ENCODE assay signal across 14 mouse cellular contexts in genomic region chr3:51927043-51927442, GRCm38 (mm10).
DNase-seq lines count a peak whose midpoint lies in the region; ATAC-seq and TF ChIP-seq lines count a peak whose summit lies in the region.
"Had no signal": no experiment of that assay in that cellular context is flagged by ENCODE, and none has a peak within 500 bp of the region (broad histone marks: within the 10 kb centered on the region; RNA-seq: fewer than 3 reads in every experiment).

No protein-coding gene starts in this region.

- H3K4me3 ChIP-seq in heart, adult 2 months = no peak overlapping the region
- no peak overlapping the region for H3K4me3 ChIP-seq in hindbrain, embryonic 12.5 days
- H3K4me3 ChIP-seq in neural tube, embryonic 13.5 days = no peak overlapping the region
- H3K4me3 ChIP-seq: heart, embryonic 15.5 days; liver, embryonic 15.5 days; midbrain, embryonic 15.5 days had no signal

- WGBS in heart, adult 2 months = 79% methylated on average over 6 of the region's 6 CpGs
- 43% methylated on average over 6 of the region's 6 CpGs for WGBS in hindbrain, embryonic 12.5 days
- 16% methylated on average over 6 of the region's 6 CpGs for WGBS in neural tube, embryonic 13.5 days

- no peaks in the 10 kb centered on the region for H3K79me2 ChIP-seq in heart, adult 2 months (replicated peaks; ENCODE audit: control insufficient read depth, insufficient read depth, low read length)

- peak; percentile 12 for DNase-seq in heart, adult 11 months
- no peak for DNase-seq in heart, adult 2 months
- DNase-seq in adrenal gland, postnatal 25 days = peak; percentile 44
- no peak for DNase-seq in urinary bladder, postnatal 25 days (ENCODE audit: low spot score)
- DNase-seq: cerebellum, adult 9-11 months; right cerebral cortex, adult 18-20 months; thymus, postnatal 4 days had no signal

- no peak for TF ChIP-seq EP300 in heart, adult 2 months (IDR thresholded peaks at IDR 0.05; ENCODE audit: insufficient read depth, low read depth, low read length)

- intact Hi-C loops in heart, adult 2 months (cut with DNase I) = no loop called here

- H3K27me3 ChIP-seq in heart, adult 2 months (ENCODE audit: control insufficient read depth, insufficient read depth, low read length) = no peaks in the 10 kb centered on the region
- H3K27me3 ChIP-seq in hindbrain, embryonic 12.5 days = no peaks in the 10 kb centered on the region
- H3K27me3 ChIP-seq in neural tube, embryonic 13.5 days = no peaks in the 10 kb centered on the region
- H3K27me3 ChIP-seq: heart, embryonic 15.5 days; liver, embryonic 15.5 days; midbrain, embryonic 15.5 days had no signal

- no peak overlapping the region for H3K27ac ChIP-seq in heart, adult 2 months
- peak overlapping the region; percentile 7; the same call in 1 of the 2 replicates for H3K27ac ChIP-seq in hindbrain, embryonic 12.5 days
- H3K27ac ChIP-seq in neural tube, embryonic 13.5 days (replicated peaks) = no peak overlapping the region
- H3K27ac ChIP-seq: heart, embryonic 15.5 days; kidney, postnatal 0 days; liver, embryonic 15.5 days; midbrain, embryonic 15.5 days had no signal

- H3K4me1 ChIP-seq in heart, adult 2 months (ENCODE audit: control insufficient read depth, insufficient read depth, low read length) = no peaks in the 10 kb centered on the region
- H3K4me1 ChIP-seq in hindbrain, embryonic 12.5 days = peaks cover 41% of the 10 kb centered on the region
- peaks cover 50% of the 10 kb centered on the region for H3K4me1 ChIP-seq in neural tube, embryonic 13.5 days (replicated peaks)
- H3K4me1 ChIP-seq: heart, embryonic 15.5 days; liver, embryonic 15.5 days had no signal

- H3K9ac ChIP-seq in heart, adult 2 months (ENCODE audit: low read depth, low read length) = no peak overlapping the region
- H3K9ac ChIP-seq in hindbrain, embryonic 12.5 days = no peak overlapping the region
- H3K9ac ChIP-seq in neural tube, embryonic 13.5 days = no peak overlapping the region
- H3K9ac ChIP-seq: heart, embryonic 15.5 days; liver, embryonic 15.5 days; midbrain, embryonic 15.5 days had no signal

- no peak for TF ChIP-seq CTCF in heart, adult 2 months (IDR thresholded peaks at IDR 0.05)

- no peak for TF ChIP-seq POLR2A in heart, adult 2 months (IDR thresholded peaks at IDR 0.05; ENCODE audit: insufficient read depth, low read depth, low read length)

- no peaks in the 10 kb centered on the region for H3K36me3 ChIP-seq in heart, adult 2 months (ENCODE audit: control insufficient read depth, insufficient read depth, low read length)
- H3K36me3 ChIP-seq in hindbrain, embryonic 12.5 days = no peaks in the 10 kb centered on the region
- H3K36me3 ChIP-seq in neural tube, embryonic 13.5 days = no peaks in the 10 kb centered on the region
- H3K36me3 ChIP-seq: heart, embryonic 15.5 days; liver, embryonic 15.5 days; midbrain, embryonic 15.5 days had no signal

- H3K4me2 ChIP-seq in hindbrain, embryonic 12.5 days (replicated peaks) = no peak overlapping the region
- peak overlapping the region; percentile 45; the same call in 1 of the 2 replicates for H3K4me2 ChIP-seq in neural tube, embryonic 13.5 days
- H3K4me2 ChIP-seq: heart, embryonic 15.5 days; liver, embryonic 15.5 days; midbrain, embryonic 15.5 days had no signal

- no peak for ATAC-seq in hindbrain, embryonic 12.5 days (ENCODE audit: low FRiP score)
- ATAC-seq in neural tube, embryonic 13.5 days (ENCODE audit: low read depth) = no peak
- no peak for ATAC-seq in activated CD4-positive, CD25-positive, alpha-beta regulatory T cell, adult 4 months
- ATAC-seq: midbrain, embryonic 15.5 days had no signal

- H3K9me3 ChIP-seq in hindbrain, embryonic 12.5 days (replicated peaks) = no peaks in the 10 kb centered on the region
- no peaks in the 10 kb centered on the region for H3K9me3 ChIP-seq in neural tube, embryonic 13.5 days
- H3K9me3 ChIP-seq: heart, embryonic 15.5 days; liver, embryonic 15.5 days; midbrain, embryonic 15.5 days had no signal

Comparison
In these comparisons a context has a peak if more than half of its experiments do, and no peak if none do; other contexts are left out.
1. DNase-seq: peak in heart, adult 11 months (single experiment) and adrenal gland, postnatal 25 days (single experiment); none in heart, adult 2 months (0 of 2) and urinary bladder, postnatal 25 days (single experiment).